Mouse (Mus musculus) MEL (cell line): ENCODE measurements around the gene Rasl10b. TPM values are rescaled to one million over a fixed set of nuclear protein-coding genes. Genes with fewer than 3 reads are reported as not detected.

Source experiments
- DNase-seq: peaks from one replicate; pipeline ENCODE4 v3.0.0; 2011; ENCODE audit warnings: low read depth, low spot score
- H3K27ac ChIP-seq: 2 replicates; pipeline ENCODE4 v1.5.1; 2012; ENCODE audit warnings: low read depth, mild to moderate bottlenecking, control low read depth, low read length, moderate library complexity; ENCODE audit not compliant: control insufficient read depth
- H3K27me3 ChIP-seq, 2 experiments: fragments of 150-350 bp in 1 of 2; sonication (generic) in 1 of 2; 2 replicates each; pipeline ENCODE4 v1.6.1; 2012; ENCODE audit warnings: low read length in 2 of 2, mild to moderate bottlenecking in 2 of 2, improper control_type of control experiment in 1 of 2, moderate library complexity in 1 of 2; ENCODE audit not compliant: insufficient read depth in 2 of 2, control insufficient read depth in 1 of 2
- H3K36me3 ChIP-seq, 2 experiments: 2 replicates each; pipeline ENCODE4 v1.6.1; 2012 to 2014; ENCODE audit warnings: low read length in 2 of 2, improper control_type of control experiment in 1 of 2, inconsistent platforms in 1 of 2, mild to moderate bottlenecking in 1 of 2; ENCODE audit not compliant: insufficient read depth in 2 of 2, control insufficient read depth in 1 of 2
- H3K4me1 ChIP-seq, 2 experiments: fragments of 150-350 bp in 1 of 2; sonication (generic) in 1 of 2; 2 replicates each; pipeline ENCODE4 v1.6.1; 2012; ENCODE audit warnings: low read length in 2 of 2, improper control_type of control experiment in 1 of 2, mild to moderate bottlenecking in 1 of 2; ENCODE audit not compliant: insufficient read depth in 2 of 2, control insufficient read depth in 1 of 2
- H3K4me3 ChIP-seq, 2 experiments: fragments of 150-350 bp in 1 of 2; sonication (generic) in 1 of 2; 2 replicates each; pipeline ENCODE4 v1.5.1; 2012; ENCODE audit warnings: low read depth in 2 of 2, low read length in 2 of 2, mild to moderate bottlenecking in 2 of 2, moderate library complexity in 2 of 2, control low read depth in 1 of 2, improper control_type of control experiment in 1 of 2; ENCODE audit not compliant: control insufficient read depth in 1 of 2, insufficient read depth in 1 of 2
- H3K79me2 ChIP-seq: 2 replicates; pipeline ENCODE4 v1.6.1; 2012; ENCODE audit warnings: mild to moderate bottlenecking, low read length, moderate library complexity; ENCODE audit not compliant: control insufficient read depth, poor library complexity, insufficient read depth
- H3K9ac ChIP-seq: 2 replicates; pipeline ENCODE4 v1.6.1; 2012; ENCODE audit warnings: low read depth, mild to moderate bottlenecking, control low read depth, low read length, moderate library complexity; ENCODE audit not compliant: control insufficient read depth, poor library complexity, severe bottlenecking
- H3K9me3 ChIP-seq: fragments of 150-350 bp; sonication (generic); replicated peaks from 2 replicates; pipeline ENCODE4 v1.6.1; 2012; ENCODE audit warnings: mild to moderate bottlenecking, low read length, improper control_type of control experiment, moderate library complexity; ENCODE audit not compliant: insufficient read depth
- CHD2 ChIP-seq: IDR thresholded peaks from 2 replicates; pipeline ENCODE4 v1.6.1; 2011; ENCODE audit warnings: low read length, improper control_type of control experiment
- CTCF ChIP-seq, 3 experiments: IDR thresholded peaks in 2 of 3; conservative IDR thresholded peaks in 1 of 3; 2 replicates each; pipeline ENCODE4 v1.5.1; 2011 to 2012; ENCODE audit warnings: low read length in 3 of 3, low read depth in 2 of 3, mild to moderate bottlenecking in 2 of 3, improper control_type of control experiment in 1 of 3, inconsistent platforms in 1 of 3, mixed read lengths in 1 of 3, moderate library complexity in 1 of 3; ENCODE audit not compliant: control insufficient read depth in 1 of 3, insufficient read depth in 1 of 3, poor library complexity in 1 of 3, severe bottlenecking in 1 of 3
- E2F4 ChIP-seq: IDR thresholded peaks from 2 replicates; pipeline ENCODE4 v1.6.1; 2011; ENCODE audit warnings: low read depth, low read length, improper control_type of control experiment, borderline replicate concordance
- EP300 ChIP-seq, 2 experiments: IDR thresholded peaks; 2 replicates each; pipeline ENCODE4 v1.6.1; 2011; ENCODE audit warnings: improper control_type of control experiment in 2 of 2, low read length in 2 of 2, low read depth in 1 of 2, mild to moderate bottlenecking in 1 of 2
- GATA1 ChIP-seq: IDR thresholded peaks from 2 replicates; pipeline ENCODE4 v1.6.1; 2011; ENCODE audit warnings: low read depth, low read length, improper control_type of control experiment
- KAT2A ChIP-seq: conservative IDR thresholded peaks from 2 replicates; pipeline ENCODE4 v1.6.1; 2012; ENCODE audit warnings: low read depth, low read length, improper control_type of control experiment, inconsistent platforms
- MAFK ChIP-seq: IDR thresholded peaks from 2 replicates; pipeline ENCODE4 v1.6.1; 2011; ENCODE audit warnings: low read depth, mild to moderate bottlenecking, low read length, improper control_type of control experiment, borderline replicate concordance
- MAX ChIP-seq: IDR thresholded peaks from 2 replicates; pipeline ENCODE4 v1.6.1; 2011; ENCODE audit warnings: low read length, improper control_type of control experiment
- MAZ ChIP-seq: IDR thresholded peaks from 2 replicates; pipeline ENCODE4 v1.6.1; 2012; ENCODE audit warnings: low read depth, mild to moderate bottlenecking, inconsistent platforms, low read length, improper control_type of control experiment
- MEF2A ChIP-seq: IDR thresholded peaks from 2 replicates; pipeline ENCODE4 v1.6.1; 2014; ENCODE audit warnings: low read depth, mild to moderate bottlenecking, inconsistent platforms, low read length, improper control_type of control experiment; ENCODE audit not compliant: poor library complexity, insufficient replicate concordance, severe bottlenecking; ENCODE audit errors: extremely low read depth
- MXI1 ChIP-seq: IDR thresholded peaks from 2 replicates; pipeline ENCODE4 v1.6.1; 2011; ENCODE audit warnings: mild to moderate bottlenecking, low read depth, low read length, improper control_type of control experiment
- MYB ChIP-seq: IDR thresholded peaks from 2 replicates; pipeline ENCODE4 v1.6.1; 2011; ENCODE audit warnings: mild to moderate bottlenecking, low read depth, low read length, improper control_type of control experiment
- MYC ChIP-seq: IDR thresholded peaks from 2 replicates; pipeline ENCODE4 v1.6.1; 2011; ENCODE audit warnings: low read depth, mild to moderate bottlenecking, low read length, improper control_type of control experiment, moderate library complexity
- NELFE ChIP-seq: IDR thresholded peaks from 2 replicates; pipeline ENCODE4 v1.6.1; 2011; ENCODE audit warnings: low read depth, low read length, improper control_type of control experiment
- POLR2A ChIP-seq, 2 experiments: IDR thresholded peaks; 2 replicates each; pipeline ENCODE4 v1.6.1; 2011 to 2012; ENCODE audit warnings: low read length in 2 of 2, mild to moderate bottlenecking in 2 of 2, control low read depth in 1 of 2, improper control_type of control experiment in 1 of 2, low read depth in 1 of 2, moderate library complexity in 1 of 2; ENCODE audit not compliant: control insufficient read depth in 1 of 2, insufficient read depth in 1 of 2, poor library complexity in 1 of 2
- POLR2AphosphoS2 ChIP-seq: IDR thresholded peaks from 2 replicates; pipeline ENCODE4 v1.6.1; 2011; ENCODE audit warnings: low read length, improper control_type of control experiment
- POLR2AphosphoS5 ChIP-seq: IDR thresholded peaks from 2 replicates; pipeline ENCODE4 v1.6.1; 2012; ENCODE audit warnings: low read depth, borderline replicate concordance, mild to moderate bottlenecking, inconsistent platforms, low read length, moderate library complexity, mixed read lengths
- RAD21 ChIP-seq: IDR thresholded peaks from 2 replicates; pipeline ENCODE4 v1.6.1; 2011; ENCODE audit warnings: mild to moderate bottlenecking, low read depth, low read length, improper control_type of control experiment
- RCOR1 ChIP-seq: IDR thresholded peaks from 2 replicates; pipeline ENCODE4 v1.6.1; 2012; ENCODE audit warnings: low read depth, mild to moderate bottlenecking, inconsistent platforms, low read length, improper control_type of control experiment
- USF2 ChIP-seq, 2 experiments: IDR thresholded peaks; 2 replicates each; pipeline ENCODE4 v1.6.1; 2011 to 2012; ENCODE audit warnings: improper control_type of control experiment in 2 of 2, low read length in 2 of 2, borderline replicate concordance in 1 of 2, inconsistent platforms in 1 of 2, low read depth in 1 of 2, mild to moderate bottlenecking in 1 of 2; ENCODE audit not compliant: insufficient read depth in 1 of 2
- ZC3H11A ChIP-seq: IDR thresholded peaks from 2 replicates; pipeline ENCODE4 v1.6.1; 2012; ENCODE audit warnings: low read depth, mild to moderate bottlenecking, inconsistent platforms, low read length, improper control_type of control experiment
- ZMIZ1 ChIP-seq: IDR thresholded peaks from 2 replicates; pipeline ENCODE4 v1.6.1; 2012; ENCODE audit warnings: low read depth, mild to moderate bottlenecking, inconsistent platforms, low read length, improper control_type of control experiment, moderate library complexity
- polyA plus RNA-seq, 2 experiments: library from polyadenylated mRNA; stranded (reverse) in 1 of 2; unstranded in 1 of 2; fragments of >175 nt in 1 of 2; fragments of >200 nt in 1 of 2; gene quantifications; 2 replicates each; pipeline versions ENCODE4 v1.2.1 to v1.2.4; 2012; ENCODE audit warnings: low replicate concordance in 2 of 2, low read depth in 1 of 2; ENCODE audit not compliant: insufficient read length in 2 of 2, insufficient read depth in 1 of 2, missing spikeins in 1 of 2
- total RNA-seq: library from RNA; depleted of rRNA; stranded (reverse); fragments of 300-350 nt; gene quantifications from 2 replicates; pipeline ENCODE4 v1.2.3, GENCODE M21; 2012

Gene Rasl10b
- total and polyA plus RNA-seq, 3 experiments, result 0.04 TPM; not detected in 2

- H3K27me3 ChIP-seq, result peaks cover 0 to 11% of the 10 kb centered on the region in 2 experiments; a peak in 2 of 4 replicates
- H3K79me2 ChIP-seq, result no peaks in the 10 kb centered on the region
- no peak overlapping the region for H3K9ac ChIP-seq
- no peak for DNase-seq
- no peak for TF ChIP-seq RCOR1
- TF ChIP-seq GATA1, result no peak
- no peak for TF ChIP-seq POLR2A (IDR thresholded peaks at IDR 0.05; ENCODE audit: control insufficient read depth in 1 of 2, insufficient read depth in 1 of 2, low read depth in 1 of 2, low read length in 2 of 2, poor library complexity in 1 of 2)
- TF ChIP-seq ZC3H11A, result no peak
- TF ChIP-seq POLR2AphosphoS2, result no peak
- TF ChIP-seq USF2 (IDR thresholded peaks at IDR 0.05; ENCODE audit: borderline replicate concordance in 1 of 2, insufficient read depth in 1 of 2, low read depth in 1 of 2, low read length in 2 of 2), result no peak
- no peak for TF ChIP-seq POLR2AphosphoS5
- no peak for TF ChIP-seq KAT2A
- H3K9me3 ChIP-seq, result no peaks in the 10 kb centered on the region
- H3K4me3 ChIP-seq, result no peak overlapping the region
- H3K36me3 ChIP-seq, result no peaks in the 10 kb centered on the region
- no peaks in the 10 kb centered on the region for H3K4me1 ChIP-seq
- H3K27ac ChIP-seq, result no peak overlapping the region
These were observed 38.7 kb downstream of the Rasl10b start for GRCm38 (mm10) chr11:83447612-83448011.

DNA sequence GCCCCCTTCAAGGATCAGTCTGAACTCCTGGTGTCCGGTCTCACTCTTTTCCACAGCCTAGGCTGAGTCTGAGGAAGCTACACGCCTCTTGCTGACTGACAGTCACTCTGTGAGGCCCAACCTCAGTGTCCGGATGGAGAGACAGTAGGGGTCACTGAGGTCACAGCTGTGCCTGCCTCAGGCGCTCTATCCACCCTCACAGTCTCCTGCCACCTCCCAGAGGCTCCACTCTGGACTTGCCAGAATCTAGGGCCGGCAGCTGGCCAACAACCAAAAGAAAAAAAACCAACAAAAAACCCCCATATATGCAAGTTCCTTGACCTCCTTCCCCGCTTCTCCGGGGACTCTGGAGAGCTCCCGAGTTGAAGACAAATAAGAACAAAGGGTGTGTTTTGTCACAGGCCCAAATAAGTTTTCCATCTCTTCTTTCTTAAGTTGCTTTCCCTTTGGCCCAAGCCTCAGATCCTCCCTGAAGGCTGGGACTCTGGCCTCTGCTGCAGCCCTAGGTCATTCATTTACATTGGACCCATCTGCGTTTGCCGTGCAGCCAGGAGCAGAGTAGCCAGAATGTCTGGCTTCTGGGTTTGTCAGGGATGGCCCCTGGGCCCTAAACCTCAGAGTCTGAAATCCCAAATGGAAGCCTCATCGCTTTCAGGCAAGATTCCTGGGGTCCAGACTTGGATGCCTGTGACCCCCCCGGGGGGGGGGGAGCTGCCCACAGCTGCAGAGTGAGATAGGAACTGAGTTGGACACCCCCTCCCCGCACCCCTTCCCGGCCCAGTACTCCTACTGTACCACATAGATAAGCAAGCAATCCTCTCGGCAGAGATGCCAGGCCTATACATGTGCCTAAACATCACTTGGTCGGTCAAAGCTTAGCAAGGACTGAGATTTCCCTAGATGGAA is 39.3 kb downstream of the Rasl10b start:
- DNase-seq, result no peak
- TF ChIP-seq POLR2AphosphoS2 (no peak), KAT2A (no peak), RAD21 (no peak)
- Histone ChIP-seq H3K4me1 (no peaks in the 10 kb centered on the region), H3K36me3 (no peaks in the 10 kb centered on the region), H3K4me3 (no peak overlapping the region), H3K27me3 (peaks cover 0 to 15% of the 10 kb centered on the region in 2 experiments; a peak in 3 of 4 replicates), H3K9ac (no peak overlapping the region), H3K9me3 (no peaks in the 10 kb centered on the region), H3K27ac (no peak overlapping the region), H3K79me2 (no peaks in the 10 kb centered on the region)

DNA sequence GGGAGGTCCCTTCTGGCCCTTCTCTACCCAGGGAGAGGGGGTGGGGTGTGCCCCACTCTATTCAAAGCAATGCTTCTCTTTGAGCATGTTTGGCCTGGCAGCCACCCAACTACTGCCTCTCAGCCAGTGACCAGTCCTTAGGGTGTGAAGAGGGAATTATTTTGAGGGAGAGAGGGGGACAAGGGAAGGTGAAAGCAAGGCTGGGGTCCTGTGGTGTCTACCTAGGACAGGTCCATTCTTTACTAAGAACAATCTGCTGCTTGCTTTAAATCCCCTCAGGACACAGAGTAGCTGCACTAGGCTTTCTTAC is 39.9 kb downstream of the Rasl10b start:
- no peak overlapping the region for H3K9ac ChIP-seq
- H3K79me2 ChIP-seq, result no peaks in the 10 kb centered on the region
- peaks cover 2 to 18% of the 10 kb centered on the region in 2 experiments; a peak in 3 of 4 replicates for H3K27me3 ChIP-seq
- H3K4me3 ChIP-seq, result no peak overlapping the region
- no peak for DNase-seq
- no peaks in the 10 kb centered on the region for H3K36me3 ChIP-seq
- H3K9me3 ChIP-seq, result no peaks in the 10 kb centered on the region
- no peak overlapping the region for H3K27ac ChIP-seq
- TF ChIP-seq POLR2A (IDR thresholded peaks at IDR 0.05; ENCODE audit: control insufficient read depth in 1 of 2, insufficient read depth in 1 of 2, low read depth in 1 of 2, low read length in 2 of 2, poor library complexity in 1 of 2), result no peak
- no peak for TF ChIP-seq NELFE
- TF ChIP-seq KAT2A, result no peak
- TF ChIP-seq MEF2A, result no peak
- no peak for TF ChIP-seq ZMIZ1
- no peak for TF ChIP-seq RCOR1
- no peak for TF ChIP-seq POLR2AphosphoS5
- no peak for TF ChIP-seq MYC
- TF ChIP-seq E2F4, result no peak
- no peak for TF ChIP-seq ZC3H11A
- TF ChIP-seq GATA1, result no peak
- no peak for TF ChIP-seq MAX
- no peak for TF ChIP-seq CTCF (IDR thresholded peaks at IDR 0.05 in 2 of 3, conservative IDR thresholded peaks at IDR 0.05 in 1 of 3; ENCODE audit: control insufficient read depth in 1 of 3, insufficient read depth in 1 of 3, low read depth in 2 of 3, low read length in 3 of 3, poor library complexity in 1 of 3, severe bottlenecking in 1 of 3)
- no peak for TF ChIP-seq MAZ
- TF ChIP-seq CHD2, result no peak
- TF ChIP-seq EP300 (IDR thresholded peaks at IDR 0.05; ENCODE audit: low read depth in 1 of 2, low read length in 2 of 2), result no peak
- TF ChIP-seq RAD21, result no peak
- no peak for TF ChIP-seq MYB
- TF ChIP-seq MXI1, result no peak
- no peak for TF ChIP-seq MAFK
- no peaks in the 10 kb centered on the region for H3K4me1 ChIP-seq
